Mouse (Mus musculus): ENCODE measurements around the gene Mettl9. TPM values are rescaled to one million over a fixed set of nuclear protein-coding genes. Genes with fewer than 3 reads are reported as not detected.

Gene Mettl9
- polyA plus RNA-seq, 1 experiment from 2014 or later = 146 TPM

GRCm38 (mm10) chr7:121120143-121120818, 86.0 kb downstream of the Mettl9 start:
- Histone ChIP-seq H3K4me3 (no peak overlapping the region), H3K9ac (no peak overlapping the region), H3K27me3 (no peaks in the 10 kb centered on the region), H3K9me3 (no peaks in the 10 kb centered on the region), H3K27ac (no peak overlapping the region), H3K4me1 (no peaks in the 10 kb centered on the region), H3K36me3 (no peaks in the 10 kb centered on the region), H3K4me2 (no peak overlapping the region)
- 12% methylated on average over 10 of the region's 10 CpGs for WGBS
- peak; percentile 64; the same call in 1 of the 2 replicates for ATAC-seq (ENCODE audit: borderline replicate concordance, extremely low read depth, low FRiP score, low TSS enrichment)

Other genes with a start within 250 kb of the Mettl9 start
- gene Gm5737, start 222.1 kb upstream of the Mettl9 start, polyA plus RNA-seq (2015; fragmentation: Nextera tagmentation; extraction: Ambion mirVana) = not detected in 2 replicates
- 35.5 and 42.1 TPM in 2 replicates for gene Eef2k, start 191.6 kb upstream of the Mettl9 start, polyA plus RNA-seq (2015; fragmentation: Nextera tagmentation; extraction: Ambion mirVana)
- 33.3 and 34.0 TPM in 2 replicates for gene Polr3e, start 116.7 kb upstream of the Mettl9 start, polyA plus RNA-seq (2015; fragmentation: Nextera tagmentation; extraction: Ambion mirVana)
- 10.6 and 10.9 TPM in 2 replicates for gene Cdr2, start 52.1 kb upstream of the Mettl9 start, polyA plus RNA-seq (2015; fragmentation: Nextera tagmentation; extraction: Ambion mirVana)
- 0.36 TPM in 1 of 2 replicates, not detected in the other for gene Mfsd13b, start 51.9 kb upstream of the Mettl9 start, polyA plus RNA-seq (2015; fragmentation: Nextera tagmentation; extraction: Ambion mirVana)
- 2.2 and 3.1 TPM in 2 replicates for gene Igsf6, start 40.1 kb downstream of the Mettl9 start, polyA plus RNA-seq (2015; fragmentation: Nextera tagmentation; extraction: Ambion mirVana)
- not detected in 2 replicates for gene Otoa, start 47.2 kb downstream of the Mettl9 start, polyA plus RNA-seq (2015; fragmentation: Nextera tagmentation; extraction: Ambion mirVana)